Mouse (Mus musculus) heart, embryonic 10.5 days (tissue): Measurements from ENCODE around the gene Gpld1. TPM values are rescaled to one million over a fixed set of nuclear protein-coding genes. Genes with fewer than 3 reads are reported as not detected.

Source experiments
- DNase-seq: peaks from one replicate; pipeline ENCODE4 v3.0.0-alpha.2; 2017; ENCODE audit warnings: low spot score
- H3K27ac ChIP-seq: fragments of 300-500 bp; sonication (generic); 2 replicates; pipeline ENCODE4 v1.5.1; 2016; ENCODE audit warnings: mild to moderate bottlenecking
- H3K27me3 ChIP-seq: fragments of 300-500 bp; sonication (generic); 2 replicates; pipeline ENCODE4 v1.6.1; 2016; ENCODE audit warnings: mild to moderate bottlenecking; ENCODE audit not compliant: poor library complexity, insufficient read depth, severe bottlenecking
- H3K36me3 ChIP-seq: fragments of 300-500 bp; sonication (generic); 2 replicates; pipeline ENCODE4 v1.6.1; 2016; ENCODE audit warnings: mild to moderate bottlenecking, moderate library complexity
- H3K4me1 ChIP-seq: fragments of 300-500 bp; sonication (generic); 2 replicates; pipeline ENCODE4 v1.6.1; 2016; ENCODE audit warnings: mild to moderate bottlenecking
- H3K4me3 ChIP-seq: fragments of 300-500 bp; sonication (generic); 2 replicates; pipeline ENCODE4 v1.5.1; 2016; ENCODE audit warnings: mild to moderate bottlenecking, moderate library complexity
- H3K9me3 ChIP-seq: fragments of 300-500 bp; sonication (generic); 2 replicates; pipeline ENCODE4 v1.6.1; 2016; ENCODE audit warnings: mild to moderate bottlenecking, moderate library complexity
- WGBS: fragments of 180-500 bp; shearing (Covaris S2); methylation state at CpG from one replicate; pipeline ENCODE4 v1.1.7; 2016; 5-methylcytosine and 5-hydroxymethylcytosine counted together
- polyA plus RNA-seq: library from polyadenylated mRNA; unstranded; fragments of >200 nt; fragmentation: Nextera tagmentation; extraction: Ambion mirVana; gene quantifications from 2 replicates; pipeline ENCODE4 v1.2.1, GENCODE M21; 2016

Gene Gpld1
- 0.11 and 0.33 TPM in 2 replicates for polyA plus RNA-seq

GRCm38 (mm10) chr13:24942512-24943282 lies at the start of gene Gpld1:
Gene Gpld1 (plus strand): TSS chr13:24943152.
- peaks cover 6% of the 10 kb centered on the region; the same call in 1 of the 2 replicates for H3K27me3 ChIP-seq
- 68% methylated on average over 17 of the region's 17 CpGs for whole genome bisulfite sequencing
- H3K36me3 ChIP-seq: no peaks in the 10 kb centered on the region
- H3K9me3 ChIP-seq: no peaks in the 10 kb centered on the region
- no peak within 1 kb of the TSS for H3K4me3 ChIP-seq
- no peaks in the 10 kb centered on the region for H3K4me1 ChIP-seq
- no peak for DNase-seq
- H3K27ac ChIP-seq: no peak within 1 kb of the TSS

GRCm38 (mm10) chr13:24893880-24894279 lies 49.1 kb upstream of the Gpld1 start:
- H3K27ac ChIP-seq: no peak overlapping the region
- peaks cover 5% of the 10 kb centered on the region for H3K4me1 ChIP-seq
- H3K27me3 ChIP-seq: no peaks in the 10 kb centered on the region
- H3K9me3 ChIP-seq: no peaks in the 10 kb centered on the region
- no peaks in the 10 kb centered on the region for H3K36me3 ChIP-seq
- no peak overlapping the region for H3K4me3 ChIP-seq
- DNase-seq: no peak
- WGBS: 80% methylated on average over 2 of the region's 2 CpGs

GRCm38 (mm10) chr13:24901916-24902315 lies 41.0 kb upstream of the Gpld1 start:
- H3K27me3 ChIP-seq: no peaks in the 10 kb centered on the region
- H3K4me3 ChIP-seq: no peak overlapping the region
- no peaks in the 10 kb centered on the region for H3K9me3 ChIP-seq
- H3K27ac ChIP-seq: no peak overlapping the region
- peaks cover 18% of the 10 kb centered on the region for H3K4me1 ChIP-seq
- 90% methylated on average over 2 of the region's 2 CpGs for WGBS
- no peak for DNase-seq
- no peaks in the 10 kb centered on the region for H3K36me3 ChIP-seq

GRCm38 (mm10) chr13:24903412-24903811 lies 39.5 kb upstream of the Gpld1 start:
- Histone ChIP-seq H3K27ac (peak overlapping the region; percentile 7; the same call in 1 of the 2 replicates), H3K4me1 (peaks cover 12% of the 10 kb centered on the region; the same call in 1 of the 2 replicates), H3K36me3 (no peaks in the 10 kb centered on the region), H3K27me3 (no peaks in the 10 kb centered on the region), H3K4me3 (no peak overlapping the region), H3K9me3 (no peaks in the 10 kb centered on the region)
- 37% methylated on average over 6 of the region's 6 CpGs for WGBS
- DNase-seq: no peak

- WGBS: 84% methylated on average over 12 of the region's 12 CpGs
- no peak overlapping the region for H3K27ac ChIP-seq
- H3K27me3 ChIP-seq: no peaks in the 10 kb centered on the region
These were observed 37.5 kb upstream of the Gpld1 start for GRCm38 (mm10) chr13:24905422-24905821.

GRCm38 (mm10) chr13:24906831-24907570 lies 36.0 kb upstream of the Gpld1 start:
- H3K27ac ChIP-seq: no peak overlapping the region
- H3K4me3 ChIP-seq: no peak overlapping the region
- DNase-seq: no peak
- no peaks in the 10 kb centered on the region for H3K27me3 ChIP-seq
- WGBS: 83% methylated on average over 11 of the region's 11 CpGs
- peaks cover 4% of the 10 kb centered on the region; the same call in 1 of the 2 replicates for H3K4me1 ChIP-seq
- H3K36me3 ChIP-seq: peaks cover 6% of the 10 kb centered on the region
- H3K9me3 ChIP-seq: no peaks in the 10 kb centered on the region

More at GRCm38 (mm10) chr13:24905422-24905821, 37.5 kb upstream of the Gpld1 start:
- Histone ChIP-seq H3K9me3 (no peaks in the 10 kb centered on the region), H3K4me1 (peaks cover 4% of the 10 kb centered on the region; the same call in 1 of the 2 replicates), H3K36me3 (no peaks in the 10 kb centered on the region), H3K4me3 (no peak overlapping the region)
- DNase-seq: no peak

GRCm38 (mm10) chr13:24909112-24909511 lies 33.8 kb upstream of the Gpld1 start:
- peaks cover 10% of the 10 kb centered on the region for H3K36me3 ChIP-seq
- H3K27me3 ChIP-seq: no peaks in the 10 kb centered on the region
- 89% methylated on average over 1 of the region's 1 CpGs for WGBS
- no peak overlapping the region for H3K27ac ChIP-seq
- no peaks in the 10 kb centered on the region for H3K9me3 ChIP-seq
- H3K4me3 ChIP-seq: no peak overlapping the region
- H3K4me1 ChIP-seq: peaks cover 4% of the 10 kb centered on the region; the same call in 1 of the 2 replicates
- no peak for DNase-seq

- Histone ChIP-seq H3K9me3 (no peaks in the 10 kb centered on the region), H3K4me3 (no peak overlapping the region), H3K36me3 (peaks cover 22% of the 10 kb centered on the region), H3K27me3 (no peaks in the 10 kb centered on the region), H3K27ac (no peak overlapping the region), H3K4me1 (peaks cover 14% of the 10 kb centered on the region; the same call in 1 of the 2 replicates)
- 88% methylated on average over 7 of the region's 7 CpGs for WGBS
- DNase-seq: no peak
These were observed 29.4 kb upstream of the Gpld1 start for GRCm38 (mm10) chr13:24913576-24913975.

- Histone ChIP-seq H3K4me3 (no peak overlapping the region), H3K27ac (peak overlapping the region; percentile 29; the same call in 1 of the 2 replicates), H3K27me3 (no peaks in the 10 kb centered on the region), H3K4me1 (peaks cover 14% of the 10 kb centered on the region; the same call in 1 of the 2 replicates), H3K9me3 (no peaks in the 10 kb centered on the region), H3K36me3 (peaks cover 22% of the 10 kb centered on the region)
- WGBS: 78% methylated on average over 4 of the region's 4 CpGs
- no peak for DNase-seq
These were observed 28.0 kb upstream of the Gpld1 start for GRCm38 (mm10) chr13:24914915-24915314.

- Histone ChIP-seq H3K36me3 (peaks cover 22% of the 10 kb centered on the region), H3K27me3 (no peaks in the 10 kb centered on the region), H3K4me1 (peaks cover 14% of the 10 kb centered on the region; the same call in 1 of the 2 replicates), H3K4me3 (no peak overlapping the region), H3K9me3 (no peaks in the 10 kb centered on the region), H3K27ac (no peak overlapping the region)
- 58% methylated on average over 13 of the region's 13 CpGs for WGBS
- peak; percentile 69 for DNase-seq
These were observed 27.1 kb upstream of the Gpld1 start for GRCm38 (mm10) chr13:24915831-24916230.

- H3K36me3 ChIP-seq: peaks cover 29% of the 10 kb centered on the region; the same call in 1 of the 2 replicates
- peak; percentile 80 for DNase-seq
These were observed 22.5 kb upstream of the Gpld1 start for GRCm38 (mm10) chr13:24920333-24920977.

GRCm38 (mm10) chr13:24921281-24921680 lies 21.7 kb upstream of the Gpld1 start:
- WGBS: 63% methylated on average over 6 of the region's 6 CpGs
- Histone ChIP-seq H3K9me3 (no peaks in the 10 kb centered on the region), H3K4me3 (no peak overlapping the region), H3K27me3 (no peaks in the 10 kb centered on the region), H3K4me1 (no peaks in the 10 kb centered on the region), H3K27ac (no peak overlapping the region), H3K36me3 (peaks cover 29% of the 10 kb centered on the region; the same call in 1 of the 2 replicates)
- DNase-seq: peak; percentile 52

More at GRCm38 (mm10) chr13:24920333-24920977, 22.5 kb upstream of the Gpld1 start:
- no peak overlapping the region for H3K27ac ChIP-seq
- no peaks in the 10 kb centered on the region for H3K27me3 ChIP-seq
- 20% methylated on average over 5 of the region's 5 CpGs for WGBS
- H3K9me3 ChIP-seq: no peaks in the 10 kb centered on the region
- 0 out of 2 replicates have a peak, but pooled peaks cover 7% of the 10 kb centered on the region for H3K4me1 ChIP-seq
- no peak overlapping the region for H3K4me3 ChIP-seq
